Mouse (Mus musculus) erythroblast, embryonic 14.5 days (primary cell): ENCODE data around the gene Lrrc58.

Source experiments
- GATA1 ChIP-seq: IDR thresholded peaks from 2 replicates; pipeline ENCODE4 v1.6.1; 2012; ENCODE audit warnings: low read length, inconsistent platforms, mixed read lengths
- TAL1 ChIP-seq: IDR thresholded peaks from 3 replicates; pipeline ENCODE4 v1.6.1; 2012; ENCODE audit warnings: low read length, inconsistent platforms, mixed read lengths

- TF ChIP-seq GATA1 (no peak), TAL1 (no peak)
Observed at GRCm38 (mm10) chr16:37855583-37855982, 12.6 kb upstream of the Lrrc58 start.
